Mouse (Mus musculus): ENCODE measurements at regions not wholly inside any gene's neighbourhood (a gene's known extent, or its start where the extent isn't known, plus 50 kb on each side); places are given as distances from the start of the nearest gene placed in this dataset.

GRCm38 (mm10) chr4:79530968-79531620 lies 1302.8 kb upstream of the Tyrp1 start:
- Histone ChIP-seq H3K36me3 (no peaks in the 10 kb centered on the region), H3K4me3 (no peak overlapping the region), H3K27me3 (replicated peaks) (no peaks in the 10 kb centered on the region), H3K9me3 (no peaks in the 10 kb centered on the region), H3K27ac (no peak overlapping the region), H3K9ac (no peak overlapping the region), H3K4me1 (no peaks in the 10 kb centered on the region), H3K4me2 (replicated peaks) (no peak overlapping the region)
- no peak for ATAC-seq (ENCODE audit: low FRiP score, low read depth)
- WGBS, result 72% methylated on average over 6 of the region's 6 CpGs

- no peak overlapping the region for H3K4me2 ChIP-seq (replicated peaks)
- no peaks in the 10 kb centered on the region for H3K9me3 ChIP-seq
- 79% methylated on average over 2 of the region's 2 CpGs for WGBS
- H3K27ac ChIP-seq, result no peak overlapping the region
- no peak for ATAC-seq (ENCODE audit: low FRiP score, low read depth)
- no peaks in the 10 kb centered on the region for H3K27me3 ChIP-seq (replicated peaks)
- H3K4me3 ChIP-seq, result no peak overlapping the region
- H3K4me1 ChIP-seq, result no peaks in the 10 kb centered on the region
- no peak overlapping the region for H3K9ac ChIP-seq
- no peaks in the 10 kb centered on the region for H3K36me3 ChIP-seq
These were observed 1302.2 kb upstream of the Tyrp1 start for GRCm38 (mm10) chr4:79531769-79532168.

DNA sequence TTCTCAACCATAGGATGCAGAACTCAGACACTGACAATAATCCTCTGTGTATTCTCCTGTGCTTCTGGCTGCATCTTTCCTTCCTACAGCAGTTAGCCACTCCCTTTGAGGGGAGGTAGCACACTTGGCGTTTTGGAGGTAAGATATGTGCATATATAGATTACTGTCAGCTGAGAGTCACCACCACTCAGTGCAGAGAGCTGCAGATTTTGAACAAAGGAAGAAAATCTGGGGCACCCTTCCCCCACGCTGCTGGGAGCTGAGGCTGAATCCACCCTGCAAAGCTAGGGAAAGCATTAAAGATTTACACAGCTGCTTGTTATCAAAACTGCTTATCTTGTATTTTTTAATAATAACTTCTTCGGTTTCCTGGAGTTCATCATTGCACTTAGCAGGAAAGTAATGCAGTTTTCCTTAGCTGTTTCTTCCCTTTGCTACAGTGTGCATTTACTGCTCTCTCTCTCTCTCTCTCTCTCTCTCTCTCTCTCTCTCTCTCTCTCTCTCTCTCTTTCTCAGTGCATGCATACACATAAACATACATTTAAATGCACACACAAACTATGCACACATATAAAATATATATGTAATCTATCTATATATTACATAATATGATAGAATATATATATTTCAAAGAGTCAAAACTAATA lies 1301.4 kb upstream of the Tyrp1 start:
- no peak overlapping the region for H3K27ac ChIP-seq
- 0 out of 2 replicates have a peak, but pooled peaks have one; percentile 48 for ATAC-seq (ENCODE audit: low FRiP score, low read depth)
- no peaks in the 10 kb centered on the region for H3K9me3 ChIP-seq
- no peaks in the 10 kb centered on the region for H3K36me3 ChIP-seq
- H3K4me2 ChIP-seq (replicated peaks), result no peak overlapping the region
- no peaks in the 10 kb centered on the region for H3K27me3 ChIP-seq (replicated peaks)
- H3K9ac ChIP-seq, result no peak overlapping the region
- no peaks in the 10 kb centered on the region for H3K4me1 ChIP-seq
- 51% methylated on average over 3 of the region's 3 CpGs for WGBS
- no peak overlapping the region for H3K4me3 ChIP-seq

DNA sequence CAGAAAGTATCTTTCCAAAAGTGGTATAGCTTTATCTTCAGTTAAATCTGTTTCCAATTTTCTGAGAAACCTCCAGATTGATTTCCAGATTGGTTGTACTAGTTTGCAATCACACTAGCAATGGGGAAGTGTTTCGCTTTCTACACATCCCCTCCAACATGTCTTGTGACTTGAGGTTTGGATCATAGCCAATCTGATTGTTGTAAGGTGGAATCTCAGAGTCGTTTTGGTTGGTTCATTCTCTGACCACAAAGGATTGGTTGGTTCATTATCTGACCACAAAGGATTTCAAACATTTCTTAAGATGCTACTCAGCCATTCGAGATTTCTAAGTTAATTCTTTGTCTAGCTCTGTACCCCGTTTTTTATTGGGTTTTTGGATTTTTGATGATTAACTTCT lies 1288.5 kb upstream of the Tyrp1 start:
- WGBS, result 81% methylated on average over 4 of the region's 4 CpGs
- ATAC-seq (ENCODE audit: low FRiP score, low read depth), result no peak
- no peaks in the 10 kb centered on the region for H3K4me1 ChIP-seq
- no peaks in the 10 kb centered on the region for H3K36me3 ChIP-seq
- no peak overlapping the region for H3K9ac ChIP-seq
- H3K4me3 ChIP-seq, result no peak overlapping the region
- H3K27ac ChIP-seq, result no peak overlapping the region
- no peaks in the 10 kb centered on the region for H3K27me3 ChIP-seq (replicated peaks)
- H3K9me3 ChIP-seq, result no peaks in the 10 kb centered on the region
- no peak overlapping the region for H3K4me2 ChIP-seq (replicated peaks)

Data from neural tube, embryonic 12.5 days (tissue).